Mouse (Mus musculus) bone marrow, adult 2 months (tissue): ENCODE measurements at regions not wholly inside any gene's neighbourhood (a gene's known extent, or its start where the extent isn't known, plus 50 kb on each side); places are given as distances from the start of the nearest gene placed in this dataset.

Experiments used
- H3K27ac ChIP-seq: fragments of 200-500 bp; 2 replicates; pipeline ENCODE4 v1.5.1; 2012; ENCODE audit warnings: low read depth, mild to moderate bottlenecking, control low read depth, inconsistent platforms, low read length; ENCODE audit not compliant: control insufficient read depth, poor library complexity, insufficient read depth
- H3K4me1 ChIP-seq: fragments of 200-500 bp; 2 replicates; pipeline ENCODE4 v1.6.1; 2011; ENCODE audit warnings: low read length; ENCODE audit not compliant: control insufficient read depth, insufficient read depth
- H3K4me3 ChIP-seq: fragments of 200-500 bp; replicated peaks from 2 replicates; pipeline ENCODE3; 2011; ENCODE audit warnings: mild to moderate bottlenecking, low read depth, low read length, control low read depth; ENCODE audit not compliant: control insufficient read depth
- CTCF ChIP-seq: fragments of 200-500 bp; IDR thresholded peaks from 2 replicates; pipeline ENCODE4 v1.5.1; 2011; ENCODE audit warnings: low read length, control low read depth; ENCODE audit not compliant: control insufficient read depth, insufficient read depth
- POLR2A ChIP-seq: fragments of 200-500 bp; IDR thresholded peaks from 2 replicates; pipeline ENCODE4 v1.6.1; 2011; ENCODE audit warnings: low read depth, mild to moderate bottlenecking, control low read depth, low read length, borderline replicate concordance; ENCODE audit not compliant: control insufficient read depth
- WGBS: fragments of 180-500 bp; shearing (Covaris S2); methylation state at CpG from one replicate; pipeline ENCODE4 v1.1.7; 2018; 5-methylcytosine and 5-hydroxymethylcytosine counted together

DNA sequence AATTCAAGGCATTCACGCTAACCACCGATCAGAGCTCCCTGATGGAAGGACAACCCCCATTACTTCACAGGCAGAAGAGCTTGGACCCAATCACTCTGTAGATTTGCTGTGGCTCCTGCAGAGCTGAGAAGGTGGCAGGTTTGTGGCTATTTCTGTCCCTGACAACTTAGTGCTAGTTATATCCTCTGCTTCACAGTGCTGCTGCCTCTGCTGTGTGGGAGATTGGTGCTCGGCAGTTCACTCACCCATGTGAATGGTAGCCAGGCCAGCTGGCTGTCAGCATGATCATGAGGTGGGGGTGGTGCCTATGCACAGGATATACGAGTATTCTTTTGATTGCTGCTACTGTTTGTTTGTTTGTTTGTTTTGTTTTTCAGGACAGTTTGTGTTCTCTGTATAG lies 113.9 kb downstream of the Gm10131 start:
- TF ChIP-seq CTCF (no peak), POLR2A (no peak)

DNA sequence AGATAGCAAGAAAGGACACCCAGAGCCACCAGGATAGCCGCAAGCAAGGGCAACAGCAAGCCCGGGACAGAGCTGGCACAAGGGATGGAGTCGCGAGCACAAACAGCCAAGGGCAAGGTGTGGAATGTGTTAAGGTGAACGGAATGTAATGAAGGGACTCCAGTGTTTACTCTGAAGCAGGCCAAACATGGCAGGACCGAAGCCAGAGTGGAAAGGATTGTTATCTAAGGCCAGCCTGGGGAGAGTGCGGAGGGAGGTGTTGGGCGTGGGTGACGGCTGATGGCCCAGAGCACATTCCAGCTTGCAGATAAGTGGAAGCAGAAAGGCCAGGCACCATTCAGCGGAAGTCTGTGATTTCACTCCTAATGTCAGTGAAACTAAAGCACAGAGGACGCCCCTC lies 118.6 kb downstream of the Gm10131 start:
- Histone ChIP-seq H3K4me1 (no peaks in the 10 kb centered on the region), H3K4me3 (no peak overlapping the region), H3K27ac (no peak overlapping the region)
- 75% methylated on average over 11 of the region's 11 CpGs for WGBS
- TF ChIP-seq CTCF (no peak), POLR2A (no peak)

More for the DNA sequence above, 113.9 kb downstream of the Gm10131 start:
- WGBS = 72% methylated on average over 4 of the region's 4 CpGs
- no peaks in the 10 kb centered on the region for H3K4me1 ChIP-seq
- no peak overlapping the region for H3K27ac ChIP-seq
- H3K4me3 ChIP-seq = no peak overlapping the region

DNA sequence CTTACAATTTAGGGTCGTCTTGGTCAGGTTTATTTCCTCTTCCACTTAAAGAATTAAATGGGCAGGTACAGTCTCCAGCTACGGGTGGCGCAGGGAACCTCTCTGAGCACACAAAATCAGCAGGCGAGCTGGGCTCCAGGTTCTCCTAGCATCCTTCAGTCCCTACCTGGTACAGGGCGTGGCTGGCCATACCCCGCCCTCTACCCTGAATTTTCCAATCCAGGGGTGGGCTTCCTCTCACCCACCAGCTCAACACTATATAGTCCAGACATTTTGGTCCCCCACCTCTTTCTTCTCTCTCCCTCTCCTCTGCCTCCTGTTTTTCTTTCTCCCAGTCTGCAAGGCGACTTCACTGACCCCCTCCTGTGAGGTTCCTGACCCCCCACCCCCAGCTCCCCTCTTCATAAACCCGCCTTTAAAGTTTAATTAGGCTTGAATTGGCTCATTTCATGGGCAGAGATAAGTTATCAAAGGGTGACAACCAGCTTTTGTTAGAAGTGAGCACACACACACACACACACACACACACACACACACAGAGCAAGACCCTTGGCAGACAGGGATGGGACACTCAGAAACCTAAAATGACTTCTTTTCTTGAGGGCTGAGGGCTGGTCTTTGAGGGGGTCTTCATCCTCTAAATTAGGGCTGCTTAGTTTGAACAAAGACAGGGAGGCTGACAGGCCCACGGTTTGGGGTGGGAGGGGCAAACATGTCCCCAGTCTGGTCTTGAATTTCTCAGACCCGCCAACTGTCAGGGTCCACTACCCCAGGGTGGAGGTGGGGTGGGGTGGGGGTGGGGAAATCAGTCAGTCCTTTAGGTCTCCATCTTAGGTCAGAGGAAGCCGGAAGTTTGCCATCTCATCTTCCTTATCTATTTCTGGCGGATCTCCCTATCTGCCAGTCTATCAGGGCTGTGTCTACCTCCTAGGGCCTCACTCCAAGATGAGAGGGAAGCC lies 119.3 kb downstream of the Gm10131 start:
- H3K4me1 ChIP-seq = no peaks in the 10 kb centered on the region
- TF ChIP-seq CTCF = no peak
- no peak for TF ChIP-seq POLR2A
- no peak overlapping the region for H3K4me3 ChIP-seq
- 70% methylated on average over 12 of the region's 12 CpGs for WGBS
- H3K27ac ChIP-seq = no peak overlapping the region

DNA sequence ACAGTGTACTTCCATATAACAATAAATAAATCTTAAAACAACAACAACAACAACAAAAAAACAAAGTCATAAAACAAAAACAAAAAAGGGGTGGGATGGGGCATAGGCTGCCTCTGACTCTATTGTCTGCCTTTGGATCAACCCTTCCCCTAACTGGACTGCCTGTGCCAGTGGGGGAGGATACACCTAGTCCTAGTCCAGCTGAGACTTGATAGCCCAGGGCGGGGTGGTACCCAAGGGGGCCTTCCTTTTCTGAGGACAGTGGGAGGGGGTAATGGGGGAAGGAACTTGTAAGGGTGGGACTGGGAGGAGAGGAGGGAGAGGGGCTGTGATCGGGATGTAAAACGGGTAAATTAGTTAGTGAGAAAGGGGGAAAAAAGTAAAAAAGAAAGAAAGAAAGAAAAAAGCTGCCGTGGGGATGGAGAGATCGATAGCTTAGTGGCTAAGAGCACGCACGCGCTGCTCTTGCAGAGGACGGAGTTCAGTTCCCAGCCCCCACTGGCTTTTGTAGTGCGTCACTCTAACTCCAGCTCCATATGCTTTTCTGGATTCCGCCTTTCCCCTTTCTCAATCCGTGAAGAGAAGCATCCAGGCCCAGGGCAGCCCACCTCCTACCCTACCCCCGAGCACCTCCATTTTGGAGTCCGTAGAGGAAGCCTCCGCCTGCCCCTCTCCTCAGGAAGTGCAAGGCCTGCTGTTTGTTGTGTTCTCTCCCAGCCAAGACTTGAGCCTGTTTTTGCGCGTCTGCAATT lies 120.2 kb downstream of the Gm10131 start:
- Histone ChIP-seq H3K4me1 (no peaks in the 10 kb centered on the region), H3K27ac (no peak overlapping the region), H3K4me3 (no peak overlapping the region)
- WGBS = 81% methylated on average over 17 of the region's 17 CpGs
- TF ChIP-seq POLR2A = no peak
- no peak for TF ChIP-seq CTCF

DNA sequence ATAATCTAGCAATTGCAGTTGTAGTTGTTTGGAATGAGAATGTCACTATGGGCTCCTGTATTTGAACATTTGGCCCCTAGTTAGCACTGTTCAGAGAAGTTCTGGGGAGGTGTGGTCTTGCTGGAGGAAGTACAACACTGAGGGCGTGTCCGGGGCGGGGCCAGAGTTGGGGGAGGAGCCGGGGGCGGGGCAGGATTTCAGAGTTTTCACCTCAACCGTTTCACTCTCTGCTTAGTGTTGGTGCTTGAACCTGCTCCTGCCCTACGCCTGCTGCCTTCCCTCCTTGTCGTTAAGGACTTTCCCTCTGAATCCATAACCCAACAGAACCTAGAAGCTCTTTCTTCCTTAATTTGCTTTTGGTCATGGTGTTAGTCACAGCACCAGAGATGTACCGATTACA lies 121.5 kb downstream of the Gm10131 start:
- TF ChIP-seq POLR2A = no peak
- no peak for TF ChIP-seq CTCF

DNA sequence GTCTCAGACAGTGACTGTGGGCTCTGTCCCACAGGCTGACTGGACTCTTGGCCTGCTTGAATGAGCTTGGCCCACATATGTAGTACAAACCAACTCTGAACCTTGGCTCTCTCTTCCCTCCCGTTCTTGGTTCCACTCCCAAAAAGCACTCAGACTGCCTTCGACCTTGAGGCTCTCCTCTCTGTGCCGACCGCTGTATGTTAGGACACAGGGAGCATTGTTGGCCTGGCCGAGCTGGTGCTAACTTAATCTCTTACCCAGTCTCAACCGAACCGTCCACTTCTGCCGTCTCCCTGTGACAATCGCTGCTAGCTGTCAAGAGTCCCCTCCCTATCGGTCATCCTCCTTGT lies 123.8 kb downstream of the Gm10131 start:
- H3K27ac ChIP-seq = no peak overlapping the region
- WGBS = 85% methylated on average over 10 of the region's 10 CpGs
- no peaks in the 10 kb centered on the region for H3K4me1 ChIP-seq
- TF ChIP-seq POLR2A = no peak
- TF ChIP-seq CTCF = no peak
- no peak overlapping the region for H3K4me3 ChIP-seq

More for the DNA sequence above, 121.5 kb downstream of the Gm10131 start:
- H3K4me3 ChIP-seq = no peak overlapping the region
- no peak overlapping the region for H3K27ac ChIP-seq
- WGBS = 52% methylated on average over 9 of the region's 9 CpGs
- no peaks in the 10 kb centered on the region for H3K4me1 ChIP-seq

DNA sequence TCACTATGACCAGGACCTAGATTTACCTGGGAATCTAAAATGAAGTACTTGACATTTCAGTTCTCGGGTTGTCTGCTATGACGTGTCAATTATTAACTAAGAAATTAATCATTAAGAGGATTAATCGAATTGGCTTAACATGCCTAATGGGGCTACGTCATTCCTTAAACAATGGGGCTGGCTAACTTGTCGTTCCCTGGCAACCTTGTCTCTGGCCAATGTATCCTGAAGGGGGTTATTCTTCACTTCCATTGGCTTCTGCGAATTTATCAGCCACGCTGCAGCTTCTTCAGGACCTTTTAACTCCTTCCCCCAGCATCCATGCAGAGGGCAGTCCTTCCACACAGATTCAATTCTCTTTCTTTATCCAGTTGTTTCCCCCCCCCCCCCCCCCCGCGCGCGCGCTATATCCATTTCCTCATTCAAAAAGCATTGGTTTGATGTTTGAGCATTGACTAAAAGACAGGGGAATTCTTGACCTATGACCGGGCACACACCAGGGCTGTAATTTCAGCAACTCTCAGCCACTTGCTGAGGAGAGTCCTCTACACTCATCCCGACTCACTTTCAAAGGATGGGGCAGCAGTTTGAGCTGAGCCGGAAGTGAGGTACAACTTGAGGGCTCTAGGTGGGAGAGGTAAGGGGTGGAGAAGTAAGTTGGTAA lies 124.3 kb downstream of the Gm10131 start:
- Histone ChIP-seq H3K4me1 (no peaks in the 10 kb centered on the region), H3K27ac (no peak overlapping the region), H3K4me3 (no peak overlapping the region)
- no peak for TF ChIP-seq POLR2A
- no peak for TF ChIP-seq CTCF
- WGBS = 83% methylated on average over 15 of the region's 15 CpGs

DNA sequence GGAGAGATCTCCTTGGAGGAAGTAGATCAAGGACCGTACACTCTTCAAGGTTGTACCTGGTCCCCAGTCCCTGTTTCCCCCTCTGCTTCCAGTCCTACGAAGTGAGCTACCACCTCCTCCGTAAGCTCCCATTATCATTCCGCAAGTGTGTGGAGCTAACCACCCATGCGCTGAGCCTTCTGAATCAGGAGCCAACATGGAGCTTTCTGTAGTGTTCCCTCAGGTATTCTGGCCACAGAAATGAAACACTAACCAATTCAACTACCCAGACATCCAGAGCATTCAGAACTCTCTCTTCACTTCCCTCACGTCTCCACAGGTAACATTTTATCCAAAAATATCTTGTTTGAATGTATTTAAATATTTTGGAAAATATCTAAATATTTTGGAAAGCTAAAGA lies 124.9 kb downstream of the Gm10131 start:
- Histone ChIP-seq H3K27ac (no peak overlapping the region), H3K4me1 (no peaks in the 10 kb centered on the region), H3K4me3 (no peak overlapping the region)
- WGBS = 85% methylated on average over 6 of the region's 6 CpGs
- TF ChIP-seq CTCF = no peak
- TF ChIP-seq POLR2A = no peak
